Mouse (Mus musculus): Measurements from ENCODE around the gene D630023F18Rik. TPM values are rescaled to one million over a fixed set of nuclear protein-coding genes. Genes with fewer than 3 reads are reported as not detected.

D630023F18Rik gene
- polyA plus RNA-seq, 1 experiment from 2014 or later: 0.42 TPM

DNA sequence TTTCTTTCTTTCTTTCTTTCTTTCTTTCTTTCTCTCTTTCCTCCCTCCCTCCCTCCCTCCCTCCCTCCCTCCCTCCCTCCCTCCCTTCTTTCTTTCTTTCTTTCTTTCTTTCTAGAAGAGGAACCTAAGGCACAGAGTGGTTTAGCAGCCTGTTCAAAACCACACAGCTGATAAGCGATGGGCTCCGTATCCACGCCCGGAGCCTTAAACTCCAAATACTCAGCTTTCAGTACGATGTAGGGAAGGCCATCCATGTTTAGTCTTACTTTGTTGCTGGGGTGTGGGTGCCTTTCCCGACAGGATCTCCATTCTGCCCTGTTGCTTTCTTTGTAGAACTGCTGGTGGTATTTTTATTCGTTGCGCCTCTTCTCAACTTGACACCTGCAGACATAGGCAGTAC lies 13.8 kb downstream of the D630023F18Rik start:
- 86% methylated on average over 8 of the region's 8 CpGs for WGBS
- H3K4me3 ChIP-seq: no peak overlapping the region
- H3K27me3 ChIP-seq: no peaks in the 10 kb centered on the region
- ATAC-seq (ENCODE audit: insufficient number of reproducible peaks, insufficient read depth, low FRiP score, low TSS enrichment): no peak
- H3K4me1 ChIP-seq: no peaks in the 10 kb centered on the region
- H3K36me3 ChIP-seq: no peaks in the 10 kb centered on the region
- H3K9me3 ChIP-seq: no peaks in the 10 kb centered on the region
- no peak overlapping the region for H3K9ac ChIP-seq
- no peak overlapping the region for H3K4me2 ChIP-seq (replicated peaks)
- H3K27ac ChIP-seq: no peak overlapping the region

DNA sequence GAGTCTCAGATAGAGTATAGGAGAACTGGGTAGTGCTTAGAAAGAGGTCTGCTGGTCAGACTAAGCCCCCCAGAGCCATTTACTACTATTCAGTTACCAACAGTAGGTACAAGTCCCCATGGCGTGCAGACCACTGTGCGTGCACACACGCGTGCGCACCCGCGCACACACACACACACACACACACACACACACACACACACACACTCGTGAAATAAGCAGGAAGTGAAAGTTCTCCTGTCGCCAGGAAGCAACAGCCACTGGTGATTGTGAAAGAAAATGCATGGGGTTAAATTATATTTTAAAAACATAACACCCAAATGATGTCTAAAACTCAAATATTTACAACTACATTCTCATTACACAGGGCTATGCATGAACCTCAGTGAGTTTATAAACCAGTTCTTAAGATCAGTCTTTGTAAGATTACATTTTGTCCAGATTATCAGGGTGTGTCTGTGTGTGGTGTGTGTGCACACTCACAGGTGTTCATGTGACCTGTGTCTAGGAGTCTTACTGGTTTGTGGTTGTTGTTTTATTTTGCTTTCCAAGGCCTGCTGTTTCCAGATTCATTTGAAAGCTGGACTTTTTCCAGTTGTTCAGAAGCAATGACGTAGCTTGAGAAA lies 15.2 kb downstream of the D630023F18Rik start:
- no peak for ATAC-seq (ENCODE audit: insufficient number of reproducible peaks, insufficient read depth, low FRiP score, low TSS enrichment)
- no peak overlapping the region for H3K4me3 ChIP-seq
- no peaks in the 10 kb centered on the region for H3K36me3 ChIP-seq
- H3K27me3 ChIP-seq: no peaks in the 10 kb centered on the region
- no peaks in the 10 kb centered on the region for H3K4me1 ChIP-seq
- H3K9ac ChIP-seq: no peak overlapping the region
- WGBS: 88% methylated on average over 10 of the region's 10 CpGs
- H3K9me3 ChIP-seq: no peaks in the 10 kb centered on the region
- no peak overlapping the region for H3K4me2 ChIP-seq (replicated peaks)
- H3K27ac ChIP-seq: no peak overlapping the region

DNA sequence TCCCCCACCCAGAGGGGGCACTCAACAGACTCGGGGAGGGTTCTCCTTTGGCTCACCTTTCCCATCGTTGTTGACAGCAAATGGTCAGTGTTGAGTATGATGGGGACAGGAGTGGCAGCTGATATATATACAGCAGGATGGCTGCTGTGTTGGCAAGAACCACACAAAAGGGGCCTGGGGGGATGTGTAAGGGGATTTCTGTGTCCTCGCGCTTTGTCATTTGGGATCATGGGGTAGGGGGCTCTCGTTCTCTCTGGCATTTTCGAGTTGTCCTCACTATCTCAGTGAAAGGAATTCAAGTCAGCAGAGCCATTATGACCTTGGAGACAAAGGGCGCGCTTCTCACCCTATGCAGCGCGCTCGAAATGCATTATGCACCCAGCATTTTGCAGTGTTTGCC lies 19.7 kb downstream of the D630023F18Rik start, which contains the start of gene Cryga:
Gene Cryga, minus strand, starts transcription at position 101 of the 400 bp plus-strand sequence.
- no peak within 1 kb of the TSS for H3K4me3 ChIP-seq
- H3K4me1 ChIP-seq: no peaks in the 10 kb centered on the region
- ATAC-seq (ENCODE audit: insufficient number of reproducible peaks, insufficient read depth, low FRiP score, low TSS enrichment): no peak
- H3K36me3 ChIP-seq: no peaks in the 10 kb centered on the region
- no peak within 1 kb of the TSS for H3K4me2 ChIP-seq (replicated peaks)
- no peaks in the 10 kb centered on the region for H3K27me3 ChIP-seq
- H3K27ac ChIP-seq: no peak within 1 kb of the TSS
- WGBS: 88% methylated on average over 11 of the region's 11 CpGs
- H3K9ac ChIP-seq: no peak within 1 kb of the TSS
- no peaks in the 10 kb centered on the region for H3K9me3 ChIP-seq

DNA sequence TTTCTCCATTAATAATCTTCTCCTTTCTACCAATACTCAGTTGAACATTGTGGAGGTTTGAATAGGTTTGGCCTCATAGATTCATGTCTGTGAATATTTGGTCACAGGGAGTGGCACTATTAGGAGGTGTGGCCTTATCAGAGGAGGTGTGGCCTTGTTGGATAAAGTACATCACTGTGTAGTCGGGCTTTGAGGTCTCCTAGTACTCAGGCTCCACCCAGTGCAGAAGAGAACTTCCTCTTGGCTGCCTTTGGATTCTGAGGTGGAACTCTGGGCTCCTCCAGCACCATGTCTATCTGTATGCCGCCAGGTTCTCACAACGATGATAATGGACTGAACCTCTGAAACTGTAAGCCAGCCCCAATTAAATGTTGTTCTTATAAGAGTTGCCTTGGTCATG lies 26.1 kb downstream of the D630023F18Rik start:
- H3K4me1 ChIP-seq: no peaks in the 10 kb centered on the region
- WGBS: 80% methylated on average over 3 of the region's 3 CpGs
- H3K27ac ChIP-seq: no peak overlapping the region
- H3K36me3 ChIP-seq: no peaks in the 10 kb centered on the region
- H3K9me3 ChIP-seq: no peaks in the 10 kb centered on the region
- no peak for ATAC-seq (ENCODE audit: insufficient number of reproducible peaks, insufficient read depth, low FRiP score, low TSS enrichment)
- no peak overlapping the region for H3K4me3 ChIP-seq
- no peak overlapping the region for H3K4me2 ChIP-seq (replicated peaks)
- H3K27me3 ChIP-seq: no peaks in the 10 kb centered on the region
- no peak overlapping the region for H3K9ac ChIP-seq

DNA sequence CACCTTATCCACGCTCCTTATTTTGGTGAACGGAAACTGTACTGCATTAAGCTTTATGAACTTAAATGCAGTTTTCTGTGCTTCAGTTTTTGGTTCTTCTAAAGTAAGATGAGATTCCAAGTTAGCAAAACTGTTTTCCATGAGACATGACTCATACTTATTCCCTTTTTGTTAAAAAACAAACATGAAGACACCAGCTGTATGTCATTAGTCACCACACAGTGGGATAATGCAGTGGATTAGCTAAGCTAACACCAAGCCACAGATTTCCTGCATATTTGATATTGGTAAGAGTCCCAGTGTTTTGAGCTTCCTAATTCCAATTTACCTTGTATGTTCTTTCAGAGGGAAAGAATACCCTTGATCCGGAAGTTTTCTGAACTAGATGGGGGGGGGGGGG lies 31.4 kb downstream of the D630023F18Rik start:
- H3K9ac ChIP-seq: no peak overlapping the region
- ATAC-seq (ENCODE audit: insufficient number of reproducible peaks, insufficient read depth, low FRiP score, low TSS enrichment): no peak
- H3K4me1 ChIP-seq: no peaks in the 10 kb centered on the region

DNA sequence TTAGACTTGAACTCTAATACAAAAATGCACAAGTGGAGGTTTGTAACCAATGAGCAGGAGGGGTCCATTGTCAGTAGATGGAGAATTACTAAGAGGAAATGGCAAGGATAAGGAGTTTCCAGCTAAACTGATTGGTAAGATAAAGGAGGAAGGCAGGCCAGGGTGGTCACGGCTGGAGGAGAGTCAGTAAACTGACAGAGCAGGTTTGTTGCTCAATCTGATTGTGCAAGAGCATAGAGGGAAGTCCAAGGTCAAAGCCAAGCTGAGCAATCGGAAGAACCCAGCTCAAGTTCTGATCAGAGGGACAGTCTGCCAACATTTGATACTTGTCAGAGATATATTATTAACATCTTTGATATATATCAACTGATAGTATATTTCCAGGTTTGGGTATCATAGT lies 32.6 kb downstream of the D630023F18Rik start:
- Histone ChIP-seq H3K9me3 (no peaks in the 10 kb centered on the region), H3K27ac (no peak overlapping the region), H3K36me3 (no peaks in the 10 kb centered on the region), H3K9ac (no peak overlapping the region), H3K4me1 (no peaks in the 10 kb centered on the region), H3K4me2 (replicated peaks) (no peak overlapping the region), H3K27me3 (no peaks in the 10 kb centered on the region), H3K4me3 (no peak overlapping the region)
- ATAC-seq (ENCODE audit: insufficient number of reproducible peaks, insufficient read depth, low FRiP score, low TSS enrichment): no peak
- 75% methylated on average over 2 of the region's 2 CpGs for WGBS

More for the DNA sequence above, 31.4 kb downstream of the D630023F18Rik start:
- H3K4me3 ChIP-seq: no peak overlapping the region
- H3K36me3 ChIP-seq: no peaks in the 10 kb centered on the region
- no peak overlapping the region for H3K27ac ChIP-seq
- no peaks in the 10 kb centered on the region for H3K27me3 ChIP-seq
- no peak overlapping the region for H3K4me2 ChIP-seq (replicated peaks)
- H3K9me3 ChIP-seq: no peaks in the 10 kb centered on the region
- 86% methylated on average over 3 of the region's 3 CpGs for WGBS

DNA sequence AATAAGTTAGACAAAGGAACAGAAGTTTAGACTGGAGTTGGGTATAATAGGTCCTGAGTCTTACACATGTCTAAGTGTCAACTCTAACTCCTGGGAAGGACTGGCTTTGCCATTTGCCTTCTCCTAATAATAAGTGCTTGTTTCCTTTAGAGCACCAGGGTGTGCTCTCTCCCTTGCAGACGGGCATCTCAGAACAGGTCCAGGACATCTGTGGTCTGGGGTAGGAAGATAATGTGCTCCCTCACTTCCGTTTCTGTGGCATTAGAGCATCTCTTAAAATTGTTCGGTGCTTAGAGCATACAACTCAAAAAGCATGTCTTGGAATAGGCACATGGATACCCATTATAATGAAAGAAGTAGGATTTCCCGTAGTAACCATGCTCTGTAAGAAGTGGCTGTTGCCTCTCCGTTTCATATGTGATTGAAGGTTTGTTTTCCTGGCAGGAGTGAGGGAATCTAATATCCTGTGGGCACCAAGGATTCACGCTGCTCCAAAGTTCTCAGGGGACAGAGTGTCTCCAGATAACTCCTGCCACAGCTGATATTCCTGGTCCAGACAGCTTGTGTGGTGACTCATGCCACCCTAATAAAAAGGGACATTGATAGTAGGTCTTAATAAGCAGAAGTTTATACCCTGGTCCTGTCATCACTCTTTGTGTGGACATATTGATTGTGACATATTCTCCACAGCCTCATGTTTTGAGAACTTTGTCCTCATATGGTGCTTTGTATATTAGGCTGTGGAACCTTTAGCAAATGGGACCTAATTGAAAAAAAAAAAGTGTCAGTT lies 34.3 kb downstream of the D630023F18Rik start:
- WGBS: 75% methylated on average over 6 of the region's 6 CpGs
- no peak overlapping the region for H3K27ac ChIP-seq
- H3K9me3 ChIP-seq: no peaks in the 10 kb centered on the region
- H3K27me3 ChIP-seq: no peaks in the 10 kb centered on the region
- no peaks in the 10 kb centered on the region for H3K36me3 ChIP-seq
- no peak overlapping the region for H3K4me3 ChIP-seq
- no peaks in the 10 kb centered on the region for H3K4me1 ChIP-seq
- no peak overlapping the region for H3K9ac ChIP-seq
- no peak overlapping the region for H3K4me2 ChIP-seq (replicated peaks)
- no peak for ATAC-seq (ENCODE audit: insufficient number of reproducible peaks, insufficient read depth, low FRiP score, low TSS enrichment)

DNA sequence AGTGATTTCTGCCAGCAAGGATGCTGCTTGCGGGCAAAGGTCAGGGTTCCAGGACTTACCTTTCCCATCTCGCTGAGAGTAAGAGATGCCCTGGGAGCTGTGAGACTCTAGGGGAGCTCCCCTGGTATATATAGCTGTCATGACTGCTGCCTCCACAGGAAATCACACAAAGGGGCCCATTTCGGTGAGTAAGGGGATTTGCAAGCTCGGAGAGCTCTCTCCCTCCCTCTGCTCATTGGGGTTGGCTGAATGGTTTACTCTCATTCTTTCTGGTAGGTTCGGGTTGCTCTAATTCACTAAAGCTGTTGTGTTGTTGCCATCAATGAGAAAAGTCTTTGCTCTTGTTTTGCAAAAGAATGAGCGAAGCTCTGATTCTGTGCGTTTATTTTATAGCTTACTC lies 40.8 kb downstream of the D630023F18Rik start, which contains the start of gene Crygb:
Gene Crygb, minus strand, starts transcription at position 101 of the 400 bp plus-strand sequence.
- Histone ChIP-seq H3K27me3 (no peaks in the 10 kb centered on the region), H3K9me3 (no peaks in the 10 kb centered on the region), H3K36me3 (no peaks in the 10 kb centered on the region), H3K4me3 (no peak within 1 kb of the TSS), H3K4me2 (replicated peaks) (no peak within 1 kb of the TSS), H3K27ac (no peak within 1 kb of the TSS), H3K9ac (no peak within 1 kb of the TSS), H3K4me1 (peaks cover 4% of the 10 kb centered on the region; the same call in 1 of the 2 replicates)
- no peak for ATAC-seq (ENCODE audit: insufficient number of reproducible peaks, insufficient read depth, low FRiP score, low TSS enrichment)
- 29% methylated on average over 7 of the region's 7 CpGs for WGBS

DNA sequence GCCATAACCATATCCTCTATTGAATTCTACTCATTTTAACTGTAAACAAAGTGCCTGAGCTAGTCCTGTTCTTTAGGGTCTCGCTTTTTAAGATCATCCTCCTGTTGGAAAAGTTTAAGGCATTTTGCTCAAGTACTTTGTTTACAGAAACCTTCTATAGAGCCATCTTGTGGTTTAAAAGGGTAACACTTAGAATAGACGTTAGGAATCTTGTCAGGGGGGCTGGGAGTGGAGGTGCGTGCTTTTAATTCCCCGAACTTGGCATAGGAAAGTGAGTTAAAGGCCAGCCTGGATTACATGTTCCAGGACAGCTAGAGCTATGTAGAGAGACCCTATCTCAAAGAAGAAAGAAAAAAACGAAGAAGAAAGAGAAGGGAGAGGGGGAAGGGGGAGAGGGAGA lies 47.4 kb downstream of the D630023F18Rik start:
- 17% methylated on average over 5 of the region's 5 CpGs for whole genome bisulfite sequencing
- Histone ChIP-seq H3K4me1 (no peaks in the 10 kb centered on the region), H3K27ac (no peak overlapping the region), H3K4me3 (no peak overlapping the region), H3K4me2 (replicated peaks) (no peak overlapping the region), H3K36me3 (no peaks in the 10 kb centered on the region), H3K27me3 (no peaks in the 10 kb centered on the region), H3K9ac (no peak overlapping the region), H3K9me3 (no peaks in the 10 kb centered on the region)
- ATAC-seq (ENCODE audit: insufficient number of reproducible peaks, insufficient read depth, low FRiP score, low TSS enrichment): no peak

DNA sequence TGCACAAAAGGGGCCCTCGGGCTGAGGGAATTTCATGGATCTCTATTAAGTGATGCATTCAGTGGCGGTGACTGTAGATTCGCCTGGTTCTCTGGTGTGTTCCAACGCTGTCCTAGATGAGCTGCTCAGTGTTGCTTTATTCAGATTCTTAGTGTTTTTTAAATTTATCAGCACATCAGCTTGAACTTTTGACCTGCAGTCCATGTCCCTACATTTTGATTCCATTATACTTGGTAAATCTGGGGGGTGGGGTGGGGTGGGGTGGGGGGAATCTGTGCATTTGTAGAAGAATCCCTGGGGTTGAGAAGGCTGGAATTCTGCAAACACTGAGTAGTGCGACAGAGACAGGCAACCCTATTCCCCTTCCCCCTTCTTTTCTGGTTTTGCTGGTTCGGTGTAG lies 49.4 kb downstream of the D630023F18Rik start, which contains the start of gene Crygc:
Gene Crygc, minus strand, starts transcription at position 101 of the 400 bp plus-strand sequence.
- H3K4me2 ChIP-seq (replicated peaks): no peak within 1 kb of the TSS
- no peak within 1 kb of the TSS for H3K9ac ChIP-seq
- no peaks in the 10 kb centered on the region for H3K36me3 ChIP-seq
- 62% methylated on average over 6 of the region's 6 CpGs for WGBS
- no peaks in the 10 kb centered on the region for H3K9me3 ChIP-seq
- H3K4me1 ChIP-seq: no peaks in the 10 kb centered on the region
- ATAC-seq (ENCODE audit: insufficient number of reproducible peaks, insufficient read depth, low FRiP score, low TSS enrichment): no peak
- no peak within 1 kb of the TSS for H3K4me3 ChIP-seq
- H3K27me3 ChIP-seq: no peaks in the 10 kb centered on the region
- no peak within 1 kb of the TSS for H3K27ac ChIP-seq

DNA sequence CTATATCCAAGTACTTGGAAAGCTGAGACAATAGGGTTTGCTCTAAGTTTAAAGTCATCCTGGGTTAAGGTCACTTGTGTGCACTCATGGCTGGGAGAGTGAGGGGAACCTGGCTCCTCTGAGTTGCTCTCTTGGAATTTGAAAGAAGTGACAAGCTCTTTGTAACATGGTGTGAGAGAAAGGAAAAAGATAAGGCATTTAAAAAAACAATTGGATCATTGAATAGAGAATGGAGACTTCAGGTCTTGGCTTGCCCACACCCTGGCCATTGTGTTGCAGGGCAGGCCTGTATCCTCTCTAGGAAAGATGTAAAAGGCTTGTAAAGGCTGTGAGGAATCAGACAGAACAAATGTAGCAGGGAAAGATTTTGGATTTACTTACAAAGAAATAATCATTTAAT lies 55.2 kb downstream of the D630023F18Rik start:
- Histone ChIP-seq H3K36me3 (no peaks in the 10 kb centered on the region), H3K9ac (no peak overlapping the region), H3K27ac (no peak overlapping the region), H3K4me2 (replicated peaks) (no peak overlapping the region), H3K4me3 (no peak overlapping the region), H3K4me1 (no peaks in the 10 kb centered on the region), H3K27me3 (no peaks in the 10 kb centered on the region), H3K9me3 (no peaks in the 10 kb centered on the region)
- ATAC-seq (ENCODE audit: insufficient number of reproducible peaks, insufficient read depth, low FRiP score, low TSS enrichment): no peak

DNA sequence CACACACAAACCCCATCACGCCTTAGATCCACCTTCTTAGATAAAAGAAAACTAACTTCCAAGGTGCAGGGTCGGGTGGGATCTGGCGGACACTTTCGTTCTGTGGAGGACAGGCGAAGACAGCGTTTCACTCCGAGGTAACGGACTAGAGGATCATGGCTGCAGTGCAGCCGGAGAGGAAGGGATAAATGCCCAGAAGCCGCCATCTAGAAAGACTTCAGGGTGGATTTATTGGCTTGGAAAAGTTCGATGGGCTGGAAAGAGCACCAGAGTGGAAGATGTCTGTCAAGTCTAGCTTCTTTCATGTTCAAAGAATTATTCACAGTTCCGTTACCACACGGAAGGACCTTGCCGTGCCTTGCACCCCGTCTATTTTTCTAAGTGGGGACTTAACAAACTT lies 58.8 kb downstream of the D630023F18Rik start:
- 88% methylated on average over 15 of the region's 15 CpGs for WGBS
- ATAC-seq (ENCODE audit: insufficient number of reproducible peaks, insufficient read depth, low FRiP score, low TSS enrichment): no peak
- H3K27ac ChIP-seq: no peak overlapping the region

More for the DNA sequence above, 58.8 kb downstream of the D630023F18Rik start:
- no peaks in the 10 kb centered on the region for H3K36me3 ChIP-seq
- H3K4me2 ChIP-seq (replicated peaks): no peak overlapping the region
- H3K9me3 ChIP-seq: no peaks in the 10 kb centered on the region
- no peak overlapping the region for H3K9ac ChIP-seq
- H3K4me3 ChIP-seq: no peak overlapping the region
- H3K27me3 ChIP-seq: no peaks in the 10 kb centered on the region
- H3K4me1 ChIP-seq: no peaks in the 10 kb centered on the region
